Mouse (Mus musculus) heart, embryonic 16.5 days (tissue): ENCODE results near the gene Trim17. TPM values are rescaled to one million over a fixed set of nuclear protein-coding genes. Genes with fewer than 3 reads are reported as not detected.
"Not testable (repeated sequence)": the region's sequence is repeated elsewhere in the genome, so short reads cannot be mapped to it uniquely, and the experiment has no call there.

Source experiments
- ATAC-seq: fragments of 200-750 bp; cut with Nextera tagmentation; replicated peaks from 2 replicates; pipeline ENCODE4 v1.8.0; 2017; ENCODE audit warnings: moderate number of reproducible peaks; ENCODE audit not compliant: insufficient read depth, low FRiP score; ENCODE audit errors: extremely low read depth
- H3K27ac ChIP-seq: fragments of 300-500 bp; sonication (generic); 2 replicates; pipeline ENCODE4 v1.5.1; 2014; ENCODE audit warnings: mild to moderate bottlenecking, low read length, control low read depth, moderate library complexity
- H3K27me3 ChIP-seq: fragments of 300-500 bp; sonication (generic); 2 replicates; pipeline ENCODE4 v1.6.1; 2014; ENCODE audit warnings: low read length, mixed read lengths; ENCODE audit not compliant: control insufficient read depth, insufficient read depth
- H3K36me3 ChIP-seq: fragments of 300-500 bp; sonication (generic); 2 replicates; pipeline ENCODE4 v1.6.1; 2014; ENCODE audit not compliant: control insufficient read depth, insufficient read depth
- H3K4me1 ChIP-seq: fragments of 300-500 bp; sonication (generic); 2 replicates; pipeline ENCODE4 v1.6.1; 2014; ENCODE audit warnings: low read length, mixed read lengths; ENCODE audit not compliant: control insufficient read depth, insufficient read depth
- H3K4me2 ChIP-seq: fragments of 300-500 bp; sonication (generic); 2 replicates; pipeline ENCODE4 v1.6.1; 2014; ENCODE audit warnings: low read depth, mild to moderate bottlenecking, control low read depth, low read length
- H3K4me3 ChIP-seq: fragments of 300-500 bp; sonication (generic); 2 replicates; pipeline ENCODE4 v1.5.1; 2014; ENCODE audit warnings: mild to moderate bottlenecking, control low read depth, low read length
- H3K9ac ChIP-seq: fragments of 300-500 bp; sonication (generic); 2 replicates; pipeline ENCODE4 v1.6.1; 2014; ENCODE audit warnings: low read length, control low read depth
- H3K9me3 ChIP-seq: fragments of 300-500 bp; sonication (generic); replicated peaks from 2 replicates; pipeline ENCODE4 v1.6.1; 2016; ENCODE audit warnings: low read length; ENCODE audit not compliant: control insufficient read depth
- WGBS: fragments of 180-500 bp; shearing (Covaris S2); extraction: QIAGEN DNeasy Blood & Tissue Kit; methylation state at CpG from one replicate; pipeline ENCODE4 v1.1.7; 2014; 5-methylcytosine and 5-hydroxymethylcytosine counted together
- polyA plus RNA-seq: library from polyadenylated mRNA; unstranded; fragments of >200 nt; fragmentation: Nextera tagmentation; extraction: Ambion mirVana; gene quantifications from 2 replicates; pipeline ENCODE4 v1.2.1, GENCODE M21; 2015

Gene Trim17
- polyA plus RNA-seq, 1 experiment from 2014 or later, result 0.39 TPM

DNA sequence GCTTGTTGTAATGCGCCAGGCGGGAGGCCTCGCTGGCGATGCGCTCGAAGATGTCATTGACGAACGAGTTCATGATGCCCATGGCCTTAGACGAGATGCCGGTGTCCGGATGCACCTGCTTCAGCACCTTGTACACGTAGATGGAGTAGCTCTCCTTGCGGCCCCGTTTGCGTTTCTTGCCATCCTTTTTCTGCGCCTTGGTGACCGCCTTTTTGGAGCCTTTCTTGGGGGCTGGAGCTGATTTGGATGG lies 390 bp upstream of the Trim17 start:
- peak overlapping the region; percentile 100 for H3K27ac ChIP-seq
- not testable (repeated sequence) for H3K36me3 ChIP-seq, H3K9me3 ChIP-seq, ATAC-seq, H3K27me3 ChIP-seq
- peak overlapping the region; percentile 96 for H3K4me2 ChIP-seq
- peaks cover 32% of the 10 kb centered on the region for H3K4me1 ChIP-seq
- H3K9ac ChIP-seq, result peak overlapping the region; percentile 86
- peak overlapping the region; percentile 78 for H3K4me3 ChIP-seq
- WGBS, result 0% methylated on average over 13 of the region's 17 CpGs

DNA sequence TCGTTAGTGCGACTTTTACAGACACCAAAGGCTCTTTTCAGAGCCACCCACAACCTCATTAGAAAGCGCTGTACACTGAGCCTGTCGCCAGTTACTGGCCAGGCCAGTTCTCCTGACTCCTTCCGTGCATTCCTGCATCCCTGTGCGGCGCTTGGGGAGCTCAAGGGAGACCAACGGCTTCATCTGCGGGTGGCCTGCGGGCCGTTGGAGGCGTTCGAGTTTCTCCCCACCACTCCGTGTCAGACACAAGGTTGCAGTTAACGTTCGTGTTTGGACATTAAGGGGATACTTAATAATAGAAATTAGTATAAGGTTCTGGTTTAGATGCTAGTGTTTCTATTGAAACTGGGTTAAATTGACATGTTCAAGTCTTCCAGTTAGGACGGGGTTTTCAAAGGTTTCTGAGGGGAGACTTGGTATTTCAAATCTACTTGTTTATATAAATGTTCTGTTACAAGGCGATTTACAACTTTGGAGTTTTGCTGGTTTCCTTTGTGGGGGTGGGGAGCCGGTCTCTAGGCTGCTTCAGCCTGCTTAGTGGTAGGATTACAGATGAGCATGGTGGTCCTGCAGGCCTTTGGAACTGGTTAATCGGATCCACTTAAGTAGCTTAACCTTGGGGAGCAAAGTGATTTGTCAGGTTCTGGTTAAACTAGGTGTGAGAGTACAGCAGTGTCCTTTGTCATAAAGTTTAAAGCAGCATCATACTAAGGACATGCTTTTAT lies 820 bp downstream of the Trim17 start:
- no peaks in the 10 kb centered on the region for H3K9me3 ChIP-seq
- H3K4me2 ChIP-seq, result peak overlapping the region; percentile 96
- no peak for ATAC-seq
- H3K4me1 ChIP-seq, result peaks cover 33% of the 10 kb centered on the region
- H3K36me3 ChIP-seq, result peaks cover 2% of the 10 kb centered on the region; the same call in 1 of the 2 replicates
- H3K9ac ChIP-seq, result peak overlapping the region; percentile 88
- peaks cover 3% of the 10 kb centered on the region for H3K27me3 ChIP-seq
- under 1% methylated on average over 20 of the region's 20 CpGs for WGBS
- H3K27ac ChIP-seq, result peak overlapping the region; percentile 100
- peak overlapping the region; percentile 78 for H3K4me3 ChIP-seq

DNA sequence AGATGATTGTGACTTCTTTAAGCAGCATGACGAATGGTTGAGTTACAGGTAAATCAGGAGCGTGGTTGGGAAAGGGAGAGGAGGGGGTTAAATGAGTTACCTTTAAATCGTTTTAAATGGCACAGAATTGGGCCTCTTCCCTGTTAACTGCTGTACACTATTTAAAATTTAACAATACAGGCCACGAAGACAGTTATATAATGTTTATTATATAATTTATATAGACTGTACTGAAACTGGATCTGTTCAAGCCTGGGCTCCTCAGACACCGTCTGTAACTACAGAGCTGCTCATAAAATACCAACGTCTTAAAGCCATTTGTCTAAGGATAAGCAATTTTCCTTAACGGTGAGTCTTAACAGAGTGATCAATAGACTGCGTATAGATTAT lies 1.4 kb downstream of the Trim17 start:
- Histone ChIP-seq H3K9me3 (no peaks in the 10 kb centered on the region), H3K4me2 (peak overlapping the region; percentile 96), H3K36me3 (peaks cover 2% of the 10 kb centered on the region; the same call in 1 of the 2 replicates), H3K4me3 (peak overlapping the region; percentile 78), H3K27me3 (peaks cover 3% of the 10 kb centered on the region), H3K4me1 (peaks cover 33% of the 10 kb centered on the region), H3K27ac (peak overlapping the region; percentile 100), H3K9ac (peak overlapping the region; percentile 88)
- WGBS, result 33% methylated on average over 8 of the region's 8 CpGs
- ATAC-seq, result no peak

DNA sequence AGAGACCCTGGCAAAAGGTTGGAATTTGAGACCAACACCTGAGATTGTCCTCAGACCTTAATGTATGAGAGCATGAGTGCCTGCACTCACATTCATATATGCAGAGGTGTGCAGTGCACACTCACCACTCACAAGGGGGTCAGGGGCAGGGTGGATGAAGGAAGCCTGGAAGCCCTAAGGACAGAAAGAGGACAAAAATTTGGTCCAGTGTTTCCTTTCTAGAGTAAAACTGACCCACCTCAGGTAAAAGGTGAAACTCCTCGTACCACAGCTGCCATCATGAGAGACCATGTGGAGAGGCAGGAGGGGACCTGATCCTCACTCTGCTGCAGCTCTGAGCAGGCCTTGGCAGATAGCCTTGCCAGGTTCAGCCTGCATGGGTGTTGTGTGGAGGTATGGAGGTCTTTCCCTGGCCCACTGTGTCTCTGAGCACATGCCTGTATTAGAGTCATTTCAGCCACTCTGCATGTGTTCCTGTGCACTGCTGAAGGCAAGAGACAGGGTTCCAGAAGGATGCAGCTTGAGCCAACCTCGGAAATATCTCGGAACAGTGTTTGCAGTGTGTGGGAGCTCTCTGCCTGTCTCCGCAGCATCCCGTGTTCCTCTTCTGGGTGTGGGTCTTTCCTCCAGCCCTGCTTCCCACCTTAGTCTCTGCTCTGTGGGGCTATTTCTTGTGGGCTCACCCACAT lies 2.9 kb downstream of the Trim17 start:
- ATAC-seq, result no peak
- H3K9ac ChIP-seq, result no peak overlapping the region; the same call in 1 of the 2 replicates
- H3K27ac ChIP-seq, result no peak overlapping the region
- peaks cover 13% of the 10 kb centered on the region; the same call in 1 of the 2 replicates for H3K27me3 ChIP-seq
- peak overlapping the region; percentile 96 for H3K4me2 ChIP-seq
- peaks cover 9% of the 10 kb centered on the region for H3K9me3 ChIP-seq
- 83% methylated on average over 5 of the region's 5 CpGs for WGBS
- peaks cover 2% of the 10 kb centered on the region; the same call in 1 of the 2 replicates for H3K36me3 ChIP-seq
- H3K4me1 ChIP-seq, result peaks cover 33% of the 10 kb centered on the region
- H3K4me3 ChIP-seq, result no peak overlapping the region; the same call in 1 of the 2 replicates

DNA sequence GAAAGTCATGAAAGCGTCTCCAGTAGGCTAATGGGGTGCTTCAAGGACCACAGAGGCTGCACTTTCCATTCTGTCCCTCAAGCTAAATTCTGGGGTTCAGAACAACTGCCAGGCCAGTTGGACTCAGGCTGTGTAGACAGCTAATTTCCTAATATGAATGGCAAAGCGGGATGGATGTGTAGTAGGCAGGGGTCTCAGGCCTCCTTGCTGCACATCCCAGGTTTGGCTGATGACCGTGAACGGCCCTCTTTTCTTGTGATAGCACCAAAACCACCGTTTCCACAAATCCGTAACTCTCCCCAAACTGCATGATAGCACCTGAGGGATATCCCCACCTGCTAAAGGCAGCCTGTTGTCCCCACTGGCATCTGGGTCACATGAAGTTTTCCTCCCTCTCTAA lies 4.1 kb downstream of the Trim17 start:
- no peak overlapping the region for H3K4me2 ChIP-seq

GRCm38 (mm10) chr11:58959186-58959825 lies 4.8 kb downstream of the Trim17 start:
- no peak overlapping the region; the same call in 1 of the 2 replicates for H3K27ac ChIP-seq
- peak overlapping the region; percentile 71 for H3K9ac ChIP-seq
- H3K9me3 ChIP-seq, result peaks cover 9% of the 10 kb centered on the region
- H3K4me2 ChIP-seq, result peak overlapping the region; percentile 85
- peaks cover 19% of the 10 kb centered on the region; the same call in 1 of the 2 replicates for H3K27me3 ChIP-seq
- peaks cover 2% of the 10 kb centered on the region; the same call in 1 of the 2 replicates for H3K36me3 ChIP-seq
- peak overlapping the region; percentile 60 for H3K4me3 ChIP-seq
- 32% methylated on average over 15 of the region's 15 CpGs for WGBS
- no peak for ATAC-seq
- peaks cover 28% of the 10 kb centered on the region for H3K4me1 ChIP-seq

More for the DNA sequence above, 4.1 kb downstream of the Trim17 start:
- peaks cover 9% of the 10 kb centered on the region for H3K9me3 ChIP-seq
- peaks cover 2% of the 10 kb centered on the region; the same call in 1 of the 2 replicates for H3K36me3 ChIP-seq
- no peak overlapping the region for H3K9ac ChIP-seq
- peaks cover 30% of the 10 kb centered on the region for H3K4me1 ChIP-seq
- H3K4me3 ChIP-seq, result no peak overlapping the region
- no peak for ATAC-seq
- H3K27ac ChIP-seq, result no peak overlapping the region
- H3K27me3 ChIP-seq, result peaks cover 19% of the 10 kb centered on the region; the same call in 1 of the 2 replicates
- 86% methylated on average over 6 of the region's 6 CpGs for WGBS

DNA sequence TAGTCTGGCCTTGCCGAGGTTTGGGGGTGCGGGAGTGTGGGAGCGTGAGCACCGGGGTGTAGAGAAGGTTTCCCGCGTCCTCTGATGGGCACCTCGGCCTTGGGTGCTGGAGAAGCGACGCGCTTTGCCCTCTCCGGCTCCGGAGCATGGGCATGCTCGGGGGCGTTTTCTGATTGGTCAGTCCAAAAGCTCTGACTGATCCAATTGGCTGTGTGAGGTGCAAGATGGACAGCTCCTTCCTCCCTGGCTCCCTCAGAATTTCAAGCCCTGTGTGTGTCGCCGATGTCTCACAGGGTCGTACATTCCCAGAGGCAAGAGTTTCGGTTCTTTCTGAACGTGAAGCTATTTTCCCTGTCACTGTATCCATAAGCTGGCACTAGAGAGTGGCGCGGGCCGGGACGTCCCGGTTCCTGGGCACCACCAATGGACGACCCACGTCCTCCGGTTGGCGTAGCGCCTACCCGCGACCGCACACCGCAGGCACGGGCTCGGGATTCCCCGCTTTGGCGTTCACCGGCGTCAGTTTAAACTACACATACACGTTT lies 5.5 kb downstream of the Trim17 start:
- peak overlapping the region; percentile 41; the same call in 1 of the 2 replicates for H3K27ac ChIP-seq
- whole genome bisulfite sequencing, result 7% methylated on average over 40 of the region's 40 CpGs

GRCm38 (mm10) chr11:58961364-58962177 lies 7.1 kb downstream of the Trim17 start:
- Histone ChIP-seq H3K9ac (no peak overlapping the region), H3K36me3 (peaks cover 2% of the 10 kb centered on the region; the same call in 1 of the 2 replicates), H3K4me1 (peaks cover 30% of the 10 kb centered on the region), H3K4me2 (peak overlapping the region; percentile 20; the same call in 1 of the 2 replicates), H3K27ac (no peak overlapping the region), H3K9me3 (peaks cover 9% of the 10 kb centered on the region), H3K4me3 (no peak overlapping the region), H3K27me3 (peaks cover 19% of the 10 kb centered on the region; the same call in 1 of the 2 replicates)
- no peak for ATAC-seq
- 49% methylated on average over 50 of the region's 50 CpGs for WGBS

More for the DNA sequence above, 5.5 kb downstream of the Trim17 start:
- peaks cover 19% of the 10 kb centered on the region; the same call in 1 of the 2 replicates for H3K27me3 ChIP-seq
- ATAC-seq, result peak; percentile 87
- H3K4me1 ChIP-seq, result peaks cover 33% of the 10 kb centered on the region
- H3K9ac ChIP-seq, result peak overlapping the region; percentile 71
- H3K9me3 ChIP-seq, result peaks cover 9% of the 10 kb centered on the region
- peak overlapping the region; percentile 85 for H3K4me2 ChIP-seq
- peak overlapping the region; percentile 60 for H3K4me3 ChIP-seq
- peaks cover 2% of the 10 kb centered on the region; the same call in 1 of the 2 replicates for H3K36me3 ChIP-seq
